Mouse (Mus musculus) heart, embryonic 10.5 days (tissue): ENCODE results near the gene Mgat4e. TPM values are rescaled to one million over a fixed set of nuclear protein-coding genes. Genes with fewer than 3 reads are reported as not detected.
"Not testable (repeated sequence)": the region's sequence is repeated elsewhere in the genome, so short reads cannot be mapped to it uniquely, and the experiment has no call there.

Source experiments
- DNase-seq: peaks from one replicate; pipeline ENCODE4 v3.0.0-alpha.2; 2017; ENCODE audit warnings: low spot score
- H3K27ac ChIP-seq: fragments of 300-500 bp; sonication (generic); 2 replicates; pipeline ENCODE4 v1.5.1; 2016; ENCODE audit warnings: mild to moderate bottlenecking
- H3K27me3 ChIP-seq: fragments of 300-500 bp; sonication (generic); 2 replicates; pipeline ENCODE4 v1.6.1; 2016; ENCODE audit warnings: mild to moderate bottlenecking; ENCODE audit not compliant: poor library complexity, insufficient read depth, severe bottlenecking
- H3K36me3 ChIP-seq: fragments of 300-500 bp; sonication (generic); 2 replicates; pipeline ENCODE4 v1.6.1; 2016; ENCODE audit warnings: mild to moderate bottlenecking, moderate library complexity
- H3K4me1 ChIP-seq: fragments of 300-500 bp; sonication (generic); 2 replicates; pipeline ENCODE4 v1.6.1; 2016; ENCODE audit warnings: mild to moderate bottlenecking
- H3K4me3 ChIP-seq: fragments of 300-500 bp; sonication (generic); 2 replicates; pipeline ENCODE4 v1.5.1; 2016; ENCODE audit warnings: mild to moderate bottlenecking, moderate library complexity
- H3K9me3 ChIP-seq: fragments of 300-500 bp; sonication (generic); 2 replicates; pipeline ENCODE4 v1.6.1; 2016; ENCODE audit warnings: mild to moderate bottlenecking, moderate library complexity
- WGBS: fragments of 180-500 bp; shearing (Covaris S2); methylation state at CpG from one replicate; pipeline ENCODE4 v1.1.7; 2016; 5-methylcytosine and 5-hydroxymethylcytosine counted together
- polyA plus RNA-seq: library from polyadenylated mRNA; unstranded; fragments of >200 nt; fragmentation: Nextera tagmentation; extraction: Ambion mirVana; gene quantifications from 2 replicates; pipeline ENCODE4 v1.2.1, GENCODE M21; 2016

Gene Mgat4e
- polyA plus RNA-seq, 1 experiment from 2014 or later, result not detected

GRCm38 (mm10) chr1:134518677-134519076, 30.8 kb downstream of the Mgat4e start:
- H3K9me3 ChIP-seq, result no peaks in the 10 kb centered on the region
- peaks cover 15% of the 10 kb centered on the region for H3K4me1 ChIP-seq
- H3K4me3 ChIP-seq, result no peak overlapping the region
- WGBS, result 7% methylated on average over 7 of the region's 7 CpGs
- no peaks in the 10 kb centered on the region for H3K36me3 ChIP-seq
- no peak overlapping the region for H3K27ac ChIP-seq
- H3K27me3 ChIP-seq, result peaks cover 17% of the 10 kb centered on the region
- peak; percentile 87 for DNase-seq

GRCm38 (mm10) chr1:134517841-134518240, 31.6 kb downstream of the Mgat4e start:
- peaks cover 22% of the 10 kb centered on the region for H3K4me1 ChIP-seq
- WGBS, result 89% methylated on average over 14 of the region's 14 CpGs
- not testable (repeated sequence) for H3K4me3 ChIP-seq, H3K27ac ChIP-seq, DNase-seq, H3K36me3 ChIP-seq, H3K9me3 ChIP-seq
- peaks cover 25% of the 10 kb centered on the region for H3K27me3 ChIP-seq

- peaks cover 35% of the 10 kb centered on the region for H3K27me3 ChIP-seq
- peak; percentile 78 for DNase-seq
- 26% methylated on average over 4 of the region's 4 CpGs for WGBS
- peak overlapping the region; percentile 33 for H3K27ac ChIP-seq
- H3K4me1 ChIP-seq, result peaks cover 22% of the 10 kb centered on the region
- H3K4me3 ChIP-seq, result no peak overlapping the region
- no peaks in the 10 kb centered on the region for H3K36me3 ChIP-seq
- no peaks in the 10 kb centered on the region for H3K9me3 ChIP-seq
Observed at GRCm38 (mm10) chr1:134516491-134517198, 32.8 kb downstream of the Mgat4e start.

GRCm38 (mm10) chr1:134515891-134516290, 33.6 kb downstream of the Mgat4e start:
- WGBS, result 65% methylated on average over 2 of the region's 2 CpGs
- Histone ChIP-seq H3K27ac (0 out of 2 replicates have a peak overlapping the region, but pooled peaks have one; percentile 33), H3K36me3 (no peaks in the 10 kb centered on the region)

GRCm38 (mm10) chr1:134513876-134514590, 35.4 kb downstream of the Mgat4e start:
- Histone ChIP-seq H3K27me3 (peaks cover 39% of the 10 kb centered on the region), H3K36me3 (peaks cover 6% of the 10 kb centered on the region; the same call in 1 of the 2 replicates), H3K4me3 (peak overlapping the region; percentile 68), H3K27ac (no peak overlapping the region), H3K4me1 (peaks cover 22% of the 10 kb centered on the region), H3K9me3 (no peaks in the 10 kb centered on the region)
- 49% methylated on average over 16 of the region's 16 CpGs for WGBS
- DNase-seq, result no peak

More at GRCm38 (mm10) chr1:134515891-134516290, 33.6 kb downstream of the Mgat4e start:
- no peak for DNase-seq
- H3K27me3 ChIP-seq, result peaks cover 39% of the 10 kb centered on the region
- no peaks in the 10 kb centered on the region for H3K9me3 ChIP-seq
- H3K4me1 ChIP-seq, result peaks cover 22% of the 10 kb centered on the region
- H3K4me3 ChIP-seq, result no peak overlapping the region

- peaks cover 22% of the 10 kb centered on the region for H3K4me1 ChIP-seq
- peak overlapping the region; percentile 68 for H3K4me3 ChIP-seq
- WGBS, result 1% methylated on average over 38 of the region's 38 CpGs
- no peaks in the 10 kb centered on the region for H3K9me3 ChIP-seq
- peaks cover 9% of the 10 kb centered on the region for H3K36me3 ChIP-seq
- H3K27me3 ChIP-seq, result peaks cover 39% of the 10 kb centered on the region
- DNase-seq, result no peak
- peak overlapping the region; percentile 69 for H3K27ac ChIP-seq
Observed at GRCm38 (mm10) chr1:134513312-134513860, 36.1 kb downstream of the Mgat4e start.

GRCm38 (mm10) chr1:134512584-134512983, 36.9 kb downstream of the Mgat4e start:
- no peaks in the 10 kb centered on the region for H3K9me3 ChIP-seq
- 52% methylated on average over 6 of the region's 6 CpGs for WGBS
- H3K36me3 ChIP-seq, result peaks cover 18% of the 10 kb centered on the region
- H3K4me1 ChIP-seq, result peaks cover 22% of the 10 kb centered on the region
- no peak overlapping the region for H3K27ac ChIP-seq
- H3K4me3 ChIP-seq, result peak overlapping the region; percentile 68; the same call in 1 of the 2 replicates
- DNase-seq, result no peak
- peaks cover 39% of the 10 kb centered on the region for H3K27me3 ChIP-seq

- 73% methylated on average over 4 of the region's 4 CpGs for WGBS
Observed at GRCm38 (mm10) chr1:134512183-134512582, 37.3 kb downstream of the Mgat4e start.

GRCm38 (mm10) chr1:134510018-134510417, 39.5 kb downstream of the Mgat4e start:
- no peak for DNase-seq
- H3K27ac ChIP-seq, result no peak overlapping the region
- H3K36me3 ChIP-seq, result peaks cover 42% of the 10 kb centered on the region
- H3K27me3 ChIP-seq, result peaks cover 36% of the 10 kb centered on the region
- H3K4me3 ChIP-seq, result no peak overlapping the region
- H3K4me1 ChIP-seq, result peaks cover 9% of the 10 kb centered on the region
- no peaks in the 10 kb centered on the region for H3K9me3 ChIP-seq
- 47% methylated on average over 7 of the region's 7 CpGs for WGBS

More at GRCm38 (mm10) chr1:134512183-134512582, 37.3 kb downstream of the Mgat4e start:
- H3K4me3 ChIP-seq, result no peak overlapping the region
- no peak overlapping the region for H3K27ac ChIP-seq
- H3K27me3 ChIP-seq, result peaks cover 39% of the 10 kb centered on the region
- peaks cover 22% of the 10 kb centered on the region for H3K4me1 ChIP-seq
- peaks cover 22% of the 10 kb centered on the region for H3K36me3 ChIP-seq
- H3K9me3 ChIP-seq, result no peaks in the 10 kb centered on the region
- DNase-seq, result no peak

- no peak for DNase-seq
- Histone ChIP-seq H3K4me3 (no peak overlapping the region), H3K27ac (no peak overlapping the region), H3K27me3 (no peaks in the 10 kb centered on the region), H3K4me1 (no peaks in the 10 kb centered on the region), H3K9me3 (no peaks in the 10 kb centered on the region), H3K36me3 (peaks cover 63% of the 10 kb centered on the region)
- 84% methylated on average over 8 of the region's 8 CpGs for WGBS
Observed at GRCm38 (mm10) chr1:134506201-134506600, 43.3 kb downstream of the Mgat4e start.

- DNase-seq, result no peak
- 100% methylated on average over 1 of the region's 1 CpGs for WGBS
- Histone ChIP-seq H3K9me3 (no peaks in the 10 kb centered on the region), H3K36me3 (peaks cover 42% of the 10 kb centered on the region), H3K4me1 (peaks cover 3% of the 10 kb centered on the region; the same call in 1 of the 2 replicates), H3K27me3 (no peaks in the 10 kb centered on the region), H3K4me3 (no peak overlapping the region), H3K27ac (no peak overlapping the region)
Observed at GRCm38 (mm10) chr1:134500916-134501315, 48.6 kb downstream of the Mgat4e start.

GRCm38 (mm10) chr1:134495991-134496390, 53.5 kb downstream of the Mgat4e start:
- Histone ChIP-seq H3K4me3 (peak overlapping the region; percentile 82; the same call in 1 of the 2 replicates), H3K27me3 (no peaks in the 10 kb centered on the region), H3K4me1 (peaks cover 9% of the 10 kb centered on the region; the same call in 1 of the 2 replicates), H3K9me3 (no peaks in the 10 kb centered on the region), H3K36me3 (peaks cover 13% of the 10 kb centered on the region; the same call in 1 of the 2 replicates), H3K27ac (no peak overlapping the region)
- DNase-seq, result no peak
- WGBS, result 86% methylated on average over 10 of the region's 10 CpGs

GRCm38 (mm10) chr1:134495216-134495539, 54.3 kb downstream of the Mgat4e start:
- Histone ChIP-seq H3K27ac (peak overlapping the region; percentile 94), H3K27me3 (no peaks in the 10 kb centered on the region), H3K4me3 (peak overlapping the region; percentile 82), H3K4me1 (peaks cover 9% of the 10 kb centered on the region; the same call in 1 of the 2 replicates), H3K36me3 (peaks cover 12% of the 10 kb centered on the region; the same call in 1 of the 2 replicates), H3K9me3 (no peaks in the 10 kb centered on the region)
- 24% methylated on average over 5 of the region's 5 CpGs for WGBS
- no peak for DNase-seq
